Mouse (Mus musculus): ENCODE data around the gene Bex1. TPM values are rescaled to one million over a fixed set of nuclear protein-coding genes. Genes with fewer than 3 reads are reported as not detected.

The Bex1 gene
- polyA plus RNA-seq, 1 experiment = not detected

GRCm38 (mm10) chrX:136183107-136183506 lies 32.2 kb downstream of the Bex1 start:
- TF ChIP-seq MYOD1 (IDR thresholded peaks at IDR 0.05; ENCODE audit: control insufficient read depth, insufficient read length, low read depth) (no peak), FOSL1 (IDR thresholded peaks at IDR 0.05; ENCODE audit: insufficient read depth, low read length, poor library complexity, severe bottlenecking) (no peak), USF1 (IDR thresholded peaks at IDR 0.05; ENCODE audit: low read depth) (no peak), CEBPB (IDR thresholded peaks at IDR 0.05; ENCODE audit: low read depth) (no peak), CTCF (IDR thresholded peaks at IDR 0.05; ENCODE audit: control insufficient read depth, insufficient read depth, insufficient read length) (no peak), MYOG (IDR thresholded peaks at IDR 0.05; ENCODE audit: control insufficient read depth, extremely low read depth, insufficient read length) (no peak), MAX (IDR thresholded peaks at IDR 0.05) (no peak)
- Histone ChIP-seq H3K79me2 (ENCODE audit: control insufficient read depth, insufficient read depth) (no peaks in the 10 kb centered on the region), H3K79me3 (ENCODE audit: low read depth) (no peaks in the 10 kb centered on the region), H3K36me3 (ENCODE audit: control insufficient read depth, insufficient read depth) (no peaks in the 10 kb centered on the region), H3K4me3 (ENCODE audit: insufficient read depth, poor library complexity, severe bottlenecking) (no peak overlapping the region), H3ac (ENCODE audit: control insufficient read depth, insufficient read length, low read depth) (no peak overlapping the region), H3K27me3 (ENCODE audit: control insufficient read depth, insufficient read depth, insufficient read length) (no peaks in the 10 kb centered on the region)

- no peaks in the 10 kb centered on the region for H3K36me3 ChIP-seq (ENCODE audit: control insufficient read depth, insufficient read depth)
- no peaks in the 10 kb centered on the region for H3K79me2 ChIP-seq (ENCODE audit: control insufficient read depth, insufficient read depth)
- no peak overlapping the region for H3K4me3 ChIP-seq (ENCODE audit: insufficient read depth, poor library complexity, severe bottlenecking)
- TF ChIP-seq CEBPB (IDR thresholded peaks at IDR 0.05; ENCODE audit: low read depth) (no peak), MYOG (IDR thresholded peaks at IDR 0.05; ENCODE audit: control insufficient read depth, extremely low read depth, insufficient read length) (no peak), USF1 (IDR thresholded peaks at IDR 0.05; ENCODE audit: low read depth) (no peak), MYOD1 (IDR thresholded peaks at IDR 0.05; ENCODE audit: control insufficient read depth, insufficient read length, low read depth) (no peak), FOSL1 (IDR thresholded peaks at IDR 0.05; ENCODE audit: insufficient read depth, low read length, poor library complexity, severe bottlenecking) (no peak), MAX (IDR thresholded peaks at IDR 0.05) (no peak), CTCF (IDR thresholded peaks at IDR 0.05; ENCODE audit: control insufficient read depth, insufficient read depth, insufficient read length) (no peak)
- H3K79me3 ChIP-seq (ENCODE audit: low read depth) = no peaks in the 10 kb centered on the region
- H3K27me3 ChIP-seq (ENCODE audit: control insufficient read depth, insufficient read depth, insufficient read length) = no peaks in the 10 kb centered on the region
- H3ac ChIP-seq (ENCODE audit: control insufficient read depth, insufficient read length, low read depth) = no peak overlapping the region
These were observed 34.3 kb downstream of the Bex1 start for GRCm38 (mm10) chrX:136180897-136181553.

- Histone ChIP-seq H3K4me3 (ENCODE audit: insufficient read depth, poor library complexity, severe bottlenecking) (peak overlapping the region; percentile 32), H3K36me3 (ENCODE audit: control insufficient read depth, insufficient read depth) (peaks cover 12% of the 10 kb centered on the region), H3K27me3 (ENCODE audit: control insufficient read depth, insufficient read depth, insufficient read length) (no peaks in the 10 kb centered on the region), H3K79me2 (ENCODE audit: control insufficient read depth, insufficient read depth) (peaks cover 9% of the 10 kb centered on the region), H3ac (ENCODE audit: control insufficient read depth, insufficient read length, low read depth) (no peak overlapping the region), H3K79me3 (ENCODE audit: low read depth) (peaks cover 11% of the 10 kb centered on the region)
- TF ChIP-seq MAX (IDR thresholded peaks at IDR 0.05) (no peak), USF1 (IDR thresholded peaks at IDR 0.05; ENCODE audit: low read depth) (no peak), FOSL1 (IDR thresholded peaks at IDR 0.05; ENCODE audit: insufficient read depth, low read length, poor library complexity, severe bottlenecking) (no peak), CTCF (IDR thresholded peaks at IDR 0.05; ENCODE audit: control insufficient read depth, insufficient read depth, insufficient read length) (no peak), MYOG (IDR thresholded peaks at IDR 0.05; ENCODE audit: control insufficient read depth, extremely low read depth, insufficient read length) (no peak), CEBPB (IDR thresholded peaks at IDR 0.05; ENCODE audit: low read depth) (no peak), MYOD1 (IDR thresholded peaks at IDR 0.05; ENCODE audit: control insufficient read depth, insufficient read length, low read depth) (no peak)
These were observed 42.5 kb downstream of the Bex1 start for GRCm38 (mm10) chrX:136172786-136173185.

GRCm38 (mm10) chrX:136172118-136172551 lies 43.2 kb downstream of the Bex1 start, which contains the start of gene Tceal8:
Tceal8 (minus strand) TSS chrX:136172342.
- Histone ChIP-seq H3K79me3 (ENCODE audit: low read depth) (peaks cover 11% of the 10 kb centered on the region), H3K79me2 (ENCODE audit: control insufficient read depth, insufficient read depth) (peaks cover 9% of the 10 kb centered on the region), H3K27me3 (ENCODE audit: control insufficient read depth, insufficient read depth, insufficient read length) (no peaks in the 10 kb centered on the region), H3K4me3 (ENCODE audit: insufficient read depth, poor library complexity, severe bottlenecking) (peak within 1 kb of the TSS; percentile 51), H3K36me3 (ENCODE audit: control insufficient read depth, insufficient read depth) (peaks cover 12% of the 10 kb centered on the region), H3ac (ENCODE audit: control insufficient read depth, insufficient read length, low read depth) (peak within 1 kb of the TSS; percentile 83)
- TF ChIP-seq USF1 (IDR thresholded peaks at IDR 0.05; ENCODE audit: low read depth) = peak; percentile 99
- no peak for TF ChIP-seq MYOG (IDR thresholded peaks at IDR 0.05; ENCODE audit: control insufficient read depth, extremely low read depth, insufficient read length)

- H3K4me3 ChIP-seq (ENCODE audit: insufficient read depth, poor library complexity, severe bottlenecking) = peak overlapping the region; percentile 51
- peaks cover 12% of the 10 kb centered on the region for H3K36me3 ChIP-seq (ENCODE audit: control insufficient read depth, insufficient read depth)
- peaks cover 11% of the 10 kb centered on the region for H3K79me3 ChIP-seq (ENCODE audit: low read depth)
- peak overlapping the region; percentile 83 for H3ac ChIP-seq (ENCODE audit: control insufficient read depth, insufficient read length, low read depth)
- peaks cover 9% of the 10 kb centered on the region for H3K79me2 ChIP-seq (ENCODE audit: control insufficient read depth, insufficient read depth)
- TF ChIP-seq USF1 (IDR thresholded peaks at IDR 0.05; ENCODE audit: low read depth) (no peak), MAX (IDR thresholded peaks at IDR 0.05) (no peak), MYOG (IDR thresholded peaks at IDR 0.05; ENCODE audit: control insufficient read depth, extremely low read depth, insufficient read length) (no peak), MYOD1 (IDR thresholded peaks at IDR 0.05; ENCODE audit: control insufficient read depth, insufficient read length, low read depth) (no peak), CEBPB (IDR thresholded peaks at IDR 0.05; ENCODE audit: low read depth) (no peak), CTCF (IDR thresholded peaks at IDR 0.05; ENCODE audit: control insufficient read depth, insufficient read depth, insufficient read length) (no peak), FOSL1 (IDR thresholded peaks at IDR 0.05; ENCODE audit: insufficient read depth, low read length, poor library complexity, severe bottlenecking) (no peak)
- no peaks in the 10 kb centered on the region for H3K27me3 ChIP-seq (ENCODE audit: control insufficient read depth, insufficient read depth, insufficient read length)
These were observed 43.9 kb downstream of the Bex1 start for GRCm38 (mm10) chrX:136171189-136172117.

Measured in C2C12 (cell line).